Mouse (Mus musculus) frontal cortex, adult 2 months (tissue): ENCODE data around the gene Kank4. TPM values are rescaled to one million over a fixed set of nuclear protein-coding genes. Genes with fewer than 3 reads are reported as not detected.
A peak's percentile ranks its signal among the peaks of the same experiment; 100 is the strongest.

ENCODE experiments used
- DNase-seq, 2 experiments: peaks; one replicate each; pipeline ENCODE4 v3.0.0; 2022; ENCODE audit warnings: low spot score in 1 of 2; ENCODE audit errors: extremely low spot score in 1 of 2
- polyA plus RNA-seq: library from polyadenylated mRNA; depleted of rRNA; stranded (reverse); fragments of >200 nt; gene quantifications from 2 replicates; pipeline ENCODE4 v1.2.3, GENCODE M21; 2012; rRNA removed

The Kank4 gene
- polyA plus RNA-seq, 1 experiment, result 3.5 TPM

DNA sequence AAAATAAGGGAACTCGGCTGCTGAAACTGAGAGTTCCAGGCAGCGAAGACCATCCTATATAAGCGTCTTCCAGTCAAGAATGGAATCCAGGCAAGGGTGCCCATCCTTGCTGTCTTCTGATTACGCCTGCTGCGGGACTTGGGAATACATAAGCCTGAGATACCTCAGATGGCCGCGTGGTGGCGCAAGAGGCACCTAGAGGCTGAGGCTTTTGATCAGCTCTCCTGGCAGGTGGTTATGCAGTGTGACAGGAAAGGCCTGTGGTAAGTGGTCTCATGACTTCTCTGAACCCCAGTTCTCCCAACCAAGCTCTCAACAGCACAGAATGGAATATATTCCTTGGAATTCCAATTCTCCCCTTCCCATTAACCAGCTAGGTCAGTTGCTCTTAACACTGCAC, 94.9 kb downstream of the Kank4 start:
- peak in 1 of 2 experiments; percentile 72 for DNase-seq

DNA sequence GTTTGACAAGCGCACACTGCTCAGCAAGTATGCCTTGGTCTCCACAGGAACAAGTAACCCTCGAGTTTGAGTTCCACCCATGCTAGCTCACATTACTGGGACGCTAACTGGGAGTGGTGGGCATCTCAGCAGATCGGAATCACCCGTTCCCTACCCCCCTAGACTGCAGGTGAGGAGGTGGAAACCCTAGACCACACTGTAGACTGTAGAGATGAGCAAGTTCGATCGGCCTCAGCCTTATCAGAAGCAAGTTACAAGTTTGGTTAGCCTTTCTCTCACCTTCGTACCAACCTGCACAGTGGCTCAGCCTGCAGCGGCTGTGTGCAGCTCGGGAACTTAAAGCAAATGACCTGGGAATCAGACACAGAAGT, 98.8 kb downstream of the Kank4 start:
- no peak for DNase-seq

- DNase-seq, result no peak
Measured at GRCm38 (mm10) chr4:98717735-98718546, 99.4 kb downstream of the Kank4 start.

DNA sequence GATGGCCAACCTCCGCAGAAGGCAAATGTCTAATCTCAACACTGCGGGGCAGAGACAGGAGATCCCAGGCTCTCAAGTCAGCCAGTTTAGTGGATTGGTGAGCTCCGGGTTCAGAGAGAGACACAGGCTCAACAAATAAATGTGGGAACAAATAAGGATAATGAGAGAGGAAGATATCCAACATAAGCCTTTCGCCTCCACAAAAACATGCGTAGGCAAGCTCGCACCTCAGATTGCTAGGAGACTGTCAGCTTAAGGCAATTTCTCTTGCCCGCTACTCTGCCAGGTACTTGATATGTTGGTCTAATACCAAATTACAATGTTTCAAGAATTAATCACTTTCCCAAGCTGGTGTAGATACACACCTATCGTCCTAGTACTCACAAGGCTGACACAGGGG, 106.4 kb downstream of the Kank4 start:
- DNase-seq, result no peak

Other genes with a start within 250 kb of the Kank4 start
- gene L1td1, start 90.8 kb downstream of the Kank4 start, polyA plus RNA-seq, result 0.06 and 0.16 TPM in 2 replicates
- not detected in 2 replicates for gene I0C0044D17Rik, start 6.3 kb upstream of the Kank4 start, polyA plus RNA-seq
- gene Usp1, start 106.3 kb upstream of the Kank4 start, polyA plus RNA-seq, result 12.0 and 15.1 TPM in 2 replicates
- 0.32 and 0.42 TPM in 2 replicates for gene Angptl3, start 213.4 kb upstream of the Kank4 start, polyA plus RNA-seq